Mouse (Mus musculus) cerebellum, adult 18-20 months (tissue): ENCODE data around the gene Eaf2.

Experiments
- DNase-seq, 2 experiments: peaks; one replicate each; pipeline ENCODE4 v3.0.0; 2021

Gene Eaf2

DNA sequence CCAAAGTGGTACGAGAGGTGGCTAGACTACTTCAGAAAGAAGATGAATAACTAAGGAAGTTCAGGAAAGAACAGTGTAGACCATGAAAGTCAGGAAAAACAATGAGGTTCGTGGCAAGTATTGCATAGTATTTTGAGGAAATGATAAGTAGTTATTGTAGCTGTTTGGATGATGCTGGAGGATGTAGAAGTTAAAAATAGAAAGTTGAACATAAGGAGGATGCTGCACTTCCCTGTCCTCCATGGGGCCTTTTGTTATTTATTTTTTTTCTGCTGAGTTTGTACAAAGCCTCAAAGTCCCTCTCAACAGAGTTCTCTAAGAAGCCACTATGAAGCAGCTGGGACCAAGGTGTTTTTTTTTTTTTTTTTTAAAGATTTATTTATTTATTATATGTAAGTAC lies 127.0 kb downstream of the Eaf2 start:
- no peak for DNase-seq

- no peak for DNase-seq
Observed at GRCm38 (mm10) chr16:36747068-36747467, 127.7 kb downstream of the Eaf2 start.

DNA sequence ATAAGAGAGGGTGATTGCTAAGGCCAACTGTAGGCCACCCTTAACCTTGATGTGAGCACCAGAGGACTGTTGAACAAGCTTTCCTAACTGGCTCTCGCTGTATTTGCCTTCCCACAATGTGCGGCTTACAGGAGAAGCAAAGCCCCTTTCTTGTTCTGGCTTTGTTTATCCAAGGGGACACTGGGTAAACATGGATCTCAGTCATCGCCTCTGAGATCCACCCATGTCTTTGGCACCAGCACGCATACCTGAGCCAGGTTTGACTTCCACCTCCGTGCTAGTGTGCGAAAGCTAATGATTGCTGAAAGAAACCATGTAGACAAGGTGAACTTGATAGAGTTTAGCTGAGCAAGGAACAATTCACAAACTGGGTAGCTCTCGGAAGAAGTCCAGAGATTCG lies 131.2 kb downstream of the Eaf2 start:
- DNase-seq = no peak
